Comparison of ENCODE assay signal across 8 mouse cellular contexts in the genomic region with DNA sequence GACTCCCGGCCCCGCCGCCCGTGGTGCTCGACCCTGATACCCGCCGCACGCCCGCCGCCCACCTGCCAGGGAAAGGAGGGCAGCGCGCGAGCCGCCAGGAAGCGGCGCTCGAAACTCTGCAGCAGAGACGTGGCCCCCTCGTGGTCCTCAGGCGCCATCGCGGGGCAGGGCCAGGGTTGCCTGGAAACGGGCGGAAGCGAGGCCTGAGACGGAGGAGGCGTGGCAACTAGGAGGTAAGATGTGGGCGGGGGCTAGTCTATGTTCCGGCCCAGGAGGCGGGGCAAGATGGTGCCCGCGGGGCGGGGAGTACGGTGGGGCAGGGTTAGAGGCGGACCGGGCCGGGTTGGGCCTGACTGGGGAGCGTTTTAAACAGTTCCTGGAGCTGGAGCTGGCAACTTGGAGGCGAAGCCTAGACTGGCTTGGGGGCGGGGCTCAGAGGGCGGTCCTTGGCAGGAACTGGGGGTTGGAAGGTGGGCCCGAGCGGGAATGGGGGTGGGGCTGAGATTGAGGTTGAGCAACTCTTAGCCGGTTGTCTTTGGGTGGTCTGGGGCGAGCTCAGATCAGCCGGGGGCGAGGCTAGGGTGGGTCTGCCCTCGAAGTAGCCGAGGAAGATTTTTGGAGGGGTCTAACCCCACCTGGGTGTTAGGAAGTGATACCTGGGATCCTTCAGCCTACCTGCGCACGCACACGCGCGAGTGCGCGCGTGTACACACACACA. TPM values are rescaled to one million over a fixed set of nuclear protein-coding genes. Genes with fewer than 3 reads are reported as not detected.
DNase-seq lines count a peak whose midpoint lies in the region; ATAC-seq and TF ChIP-seq lines count a peak whose summit lies in the region.

Gene Eef2kmt, minus strand, starts transcription at position 205 of the 718 bp plus-strand sequence.

- H3K4me2 ChIP-seq in kidney, embryonic 14.5 days (replicated peaks; ENCODE audit: low read depth, low read length), result peak within 1 kb of the TSS; percentile 60
- peak within 1 kb of the TSS; percentile 76 for H3K4me2 ChIP-seq in limb, embryonic 15.5 days

- H3K27ac ChIP-seq in bone marrow macrophage, adult 2 months (ENCODE audit: insufficient read depth, low read depth, low read length), result peak within 1 kb of the TSS; percentile 44
- H3K27ac ChIP-seq in embryonic fibroblast, embryonic 13.5 days (ENCODE audit: insufficient read depth, low read length), result peak within 1 kb of the TSS; percentile 79
- peak within 1 kb of the TSS; percentile 78 for H3K27ac ChIP-seq in kidney, embryonic 14.5 days (ENCODE audit: low read depth, low read length)
- H3K27ac ChIP-seq in limb, embryonic 15.5 days, result peak within 1 kb of the TSS; percentile 85

- H3K4me3 ChIP-seq in bone marrow macrophage, adult 2 months (ENCODE audit: insufficient read depth, low read length), result peak within 1 kb of the TSS; percentile 97
- H3K4me3 ChIP-seq in embryonic fibroblast, embryonic 13.5 days (ENCODE audit: insufficient read depth, low read length), result peak within 1 kb of the TSS; percentile 69
- H3K4me3 ChIP-seq in kidney, embryonic 14.5 days (ENCODE audit: low read length), result peak within 1 kb of the TSS; percentile 73
- H3K4me3 ChIP-seq in limb, embryonic 15.5 days, result peak within 1 kb of the TSS; percentile 63

- peaks cover 10% of the 10 kb centered on the region for H3K4me1 ChIP-seq in bone marrow macrophage, adult 2 months (ENCODE audit: control insufficient read depth, insufficient read depth, low read length)
- no peaks in the 10 kb centered on the region for H3K4me1 ChIP-seq in embryonic fibroblast, embryonic 13.5 days (ENCODE audit: control insufficient read depth, insufficient read depth, low read length)
- peaks cover 5% of the 10 kb centered on the region for H3K4me1 ChIP-seq in kidney, embryonic 14.5 days (ENCODE audit: control insufficient read depth, insufficient read depth, low read length)
- H3K4me1 ChIP-seq in limb, embryonic 15.5 days, result peaks cover 16% of the 10 kb centered on the region

- TF ChIP-seq POLR2A in bone marrow macrophage, adult 2 months (IDR thresholded peaks at IDR 0.05; ENCODE audit: borderline replicate concordance, low read depth, low read length), result no peak
- peak; percentile 65 for TF ChIP-seq POLR2A in embryonic fibroblast, embryonic 13.5 days (IDR thresholded peaks at IDR 0.05; ENCODE audit: low read depth, low read length)

- DNase-seq in A20 (ENCODE audit: low read depth, low spot score), result peak; percentile 99
- DNase-seq in heart, adult 9 months (ENCODE audit: low spot score in 2 of 2), result peak; percentile 99
- DNase-seq in monocyte, adult 2 months (ENCODE audit: low read depth in 1 of 2, low spot score in 2 of 2), result peak; percentile 96 to 99
- DNase-seq in spleen, postnatal 36 days (ENCODE audit: low spot score in 2 of 2), result peak; percentile 98

- WGBS in kidney, embryonic 14.5 days, result under 1% methylated on average over 57 of the region's 57 CpGs
- WGBS in limb, embryonic 15.5 days, result under 1% methylated on average over 57 of the region's 57 CpGs

- 0 out of 2 replicates have a peak, but pooled peaks cover 5% of the 10 kb centered on the region for H3K36me3 ChIP-seq in kidney, embryonic 14.5 days (ENCODE audit: control insufficient read depth, insufficient read depth, low read length)
- H3K36me3 ChIP-seq in limb, embryonic 15.5 days, result peaks cover 13% of the 10 kb centered on the region

- no peaks in the 10 kb centered on the region for H3K9me3 ChIP-seq in kidney, embryonic 14.5 days (ENCODE audit: control insufficient read depth, low read length)
- H3K9me3 ChIP-seq in limb, embryonic 15.5 days, result no peaks in the 10 kb centered on the region

- H3K9ac ChIP-seq in kidney, embryonic 14.5 days (ENCODE audit: low read depth, low read length), result peak within 1 kb of the TSS; percentile 77
- peak within 1 kb of the TSS; percentile 56 for H3K9ac ChIP-seq in limb, embryonic 15.5 days

- TF ChIP-seq CTCF in bone marrow macrophage, adult 2 months (IDR thresholded peaks at IDR 0.05; ENCODE audit: low read depth, low read length), result no peak
- peak; percentile 61; the same call in 1 of the 2 replicates for TF ChIP-seq CTCF in embryonic fibroblast, embryonic 13.5 days (IDR thresholded peaks at IDR 0.05; ENCODE audit: borderline replicate concordance, insufficient read depth, low read length)

- H3K27me3 ChIP-seq in kidney, embryonic 14.5 days (ENCODE audit: control insufficient read depth, insufficient read depth, low read length), result no peaks in the 10 kb centered on the region
- H3K27me3 ChIP-seq in limb, embryonic 15.5 days, result no peaks in the 10 kb centered on the region

- peak; percentile 97 for ATAC-seq in kidney, embryonic 14.5 days (ENCODE audit: low FRiP score, low TSS enrichment)
- ATAC-seq in limb, embryonic 15.5 days (ENCODE audit: insufficient number of reproducible peaks, low FRiP score, low TSS enrichment, low read depth), result peak; percentile 97

RNA-seq across cellular contexts. Expression of gene Eef2kmt, which starts in this region (rescaled TPM):
- 9.8 and 12.4 TPM in 2 replicates for polyA plus RNA-seq in bone marrow macrophage, adult 2 months (2012; ENCODE audit: insufficient read depth, insufficient read length, missing spikeins)
- polyA plus RNA-seq in embryonic fibroblast, embryonic 13.5 days (2011; ENCODE audit: insufficient read length, low read depth, missing spikeins), result 15.5 and 17.0 TPM in 2 replicates
- polyA plus RNA-seq in kidney, embryonic 14.5 days (2014; fragmentation: Nextera tagmentation; extraction: Ambion mirVana), result 31.9 and 35.7 TPM in 2 replicates
- polyA plus RNA-seq in limb, embryonic 15.5 days (2015; fragmentation: Nextera tagmentation; extraction: Ambion mirVana), result 25.1 and 29.2 TPM in 2 replicates

Comparison
In these comparisons a context has a peak if more than half of its experiments do, and no peak if none do; other contexts are left out.
1. Peak in every context shown above with its lines: DNase-seq, ATAC-seq, H3K4me3 ChIP-seq and H3K27ac ChIP-seq.